Mouse (Mus musculus) intestine, postnatal 0 days (tissue): ENCODE data around the gene Cadps2. TPM values are rescaled to one million over a fixed set of nuclear protein-coding genes. Genes with fewer than 3 reads are reported as not detected.

Experiments
- ATAC-seq: fragments of 200-750 bp; cut with Nextera tagmentation; 2 replicates; pipeline ENCODE4 v1.8.0; 2017; ENCODE audit warnings: mild to moderate bottlenecking, moderate TSS enrichment, moderate library complexity
- H3K27ac ChIP-seq: fragments of 300-500 bp; sonication (generic); 2 replicates; pipeline ENCODE4 v1.5.1; 2014; ENCODE audit warnings: mild to moderate bottlenecking, low read depth, low read length, moderate library complexity
- H3K27me3 ChIP-seq: fragments of 300-500 bp; sonication (generic); replicated peaks from 2 replicates; pipeline ENCODE4 v1.6.1; 2014; ENCODE audit warnings: low read length, mixed read lengths; ENCODE audit not compliant: control insufficient read depth, insufficient read depth
- H3K36me3 ChIP-seq: fragments of 300-500 bp; sonication (generic); 2 replicates; pipeline ENCODE4 v1.6.1; 2014; ENCODE audit warnings: mild to moderate bottlenecking, moderate library complexity; ENCODE audit not compliant: control insufficient read depth, insufficient read depth
- H3K4me1 ChIP-seq: fragments of 300-500 bp; sonication (generic); replicated peaks from 2 replicates; pipeline ENCODE4 v1.6.1; 2014; ENCODE audit warnings: antibody characterized with exemption, low read length, mixed read lengths; ENCODE audit not compliant: control insufficient read depth, insufficient read depth
- H3K4me2 ChIP-seq: fragments of 300-500 bp; sonication (generic); replicated peaks from 2 replicates; pipeline ENCODE4 v1.6.1; 2014; ENCODE audit warnings: low read depth, mild to moderate bottlenecking, moderate library complexity
- H3K4me3 ChIP-seq: fragments of 300-500 bp; sonication (generic); 2 replicates; pipeline ENCODE4 v1.5.1; 2014; ENCODE audit warnings: low read depth, low read length
- H3K9ac ChIP-seq: fragments of 300-500 bp; sonication (generic); 2 replicates; pipeline ENCODE4 v1.6.1; 2014; ENCODE audit warnings: mild to moderate bottlenecking, low read depth, low read length
- H3K9me3 ChIP-seq: fragments of 300-500 bp; sonication (generic); 2 replicates; pipeline ENCODE4 v1.6.1; 2016; ENCODE audit warnings: mixed run types; ENCODE audit not compliant: control insufficient read depth
- CTCF ChIP-seq: sonication (generic); IDR thresholded peaks from 2 replicates; pipeline ENCODE4 v1.5.1; 2016; ENCODE audit warnings: low read depth, mild to moderate bottlenecking, control low read depth, antibody characterized with exemption, moderate library complexity
- WGBS: fragments of 180-500 bp; shearing (Covaris S2); extraction: QIAGEN DNeasy Blood & Tissue Kit; methylation state at CpG from one replicate; pipeline ENCODE4 v1.1.7; 2014; 5-methylcytosine and 5-hydroxymethylcytosine counted together
- polyA plus RNA-seq: library from polyadenylated mRNA; unstranded; fragments of >200 nt; fragmentation: Nextera tagmentation; extraction: Ambion mirVana; gene quantifications from 2 replicates; pipeline ENCODE4 v1.2.1, GENCODE M21; 2015

The Cadps2 gene
- polyA plus RNA-seq, 1 experiment from 2014 or later, result 1.3 TPM

DNA sequence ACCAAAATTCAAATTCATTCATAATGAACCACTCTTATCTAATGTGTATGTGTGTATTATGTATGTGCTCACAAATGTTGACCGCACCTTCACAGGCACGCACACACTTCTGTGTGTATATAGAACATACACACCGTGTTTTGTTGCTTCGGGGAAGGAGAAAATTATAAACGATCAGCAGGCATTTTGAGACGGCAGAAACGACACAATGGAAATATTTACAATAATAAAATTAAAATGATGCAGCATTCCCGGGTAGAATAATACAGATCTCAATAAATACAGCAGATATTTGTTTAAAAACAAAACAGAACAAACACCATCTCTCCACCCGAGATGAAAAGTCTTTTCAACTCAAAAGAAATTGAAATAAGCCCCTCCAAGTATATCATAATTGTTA, 594.1 kb downstream of the Cadps2 start:
- H3K4me2 ChIP-seq, result no peak overlapping the region
- H3K36me3 ChIP-seq, result no peaks in the 10 kb centered on the region
- no peak for ATAC-seq
- no peak for TF ChIP-seq CTCF
- no peak overlapping the region for H3K4me3 ChIP-seq
- WGBS, result 20% methylated on average over 9 of the region's 9 CpGs
- H3K9me3 ChIP-seq, result no peaks in the 10 kb centered on the region
- H3K4me1 ChIP-seq, result no peaks in the 10 kb centered on the region
- H3K9ac ChIP-seq, result no peak overlapping the region
- H3K27ac ChIP-seq, result no peak overlapping the region
- H3K27me3 ChIP-seq, result peaks cover 84% of the 10 kb centered on the region

DNA sequence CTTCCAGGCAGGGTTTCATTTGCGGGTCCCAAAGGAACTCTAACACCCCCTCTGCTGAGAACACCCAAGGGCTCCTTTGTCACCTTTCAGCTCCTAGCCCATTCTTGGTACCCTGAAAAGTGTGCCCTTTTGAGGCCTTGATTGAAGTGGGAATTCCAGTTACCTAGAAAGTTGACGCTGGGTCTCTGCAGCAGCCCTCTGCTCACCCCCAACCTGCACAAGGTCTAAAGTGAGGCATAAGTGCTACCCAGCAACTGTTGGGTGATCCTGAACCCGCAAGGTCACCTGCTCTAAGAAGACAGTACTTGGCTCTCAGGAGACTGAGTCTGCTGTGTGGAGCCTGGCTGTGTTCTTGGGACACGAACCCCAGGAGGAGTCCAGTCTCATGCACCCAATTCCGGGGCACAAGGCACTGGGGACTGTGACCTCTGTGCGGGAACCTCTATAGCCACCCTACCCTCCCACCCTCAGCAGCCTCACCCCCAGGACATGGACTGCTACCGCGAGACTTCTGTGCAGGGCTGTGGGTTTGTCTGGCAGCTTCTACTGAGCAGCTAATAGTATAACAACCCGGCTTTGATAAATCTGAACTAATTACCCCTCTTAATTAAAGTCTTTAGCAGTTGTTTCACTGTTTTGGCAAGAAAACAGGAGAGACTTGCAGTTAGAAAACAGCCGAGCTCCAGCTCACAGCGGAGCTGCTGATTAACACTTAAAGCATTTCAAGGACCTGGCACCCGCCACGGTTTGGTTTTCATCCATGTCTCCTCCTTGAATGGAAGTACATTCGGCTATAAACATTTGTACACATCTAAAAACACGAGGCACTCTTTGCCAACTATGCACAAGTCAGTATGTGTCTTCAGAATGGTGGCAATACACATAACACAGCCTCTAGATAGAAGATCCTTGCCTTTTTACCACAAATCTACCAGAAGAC, 595.1 kb downstream of the Cadps2 start:
- no peak for ATAC-seq
- WGBS, result 2% methylated on average over 15 of the region's 15 CpGs
- Histone ChIP-seq H3K4me2 (no peak overlapping the region), H3K4me1 (no peaks in the 10 kb centered on the region), H3K9me3 (no peaks in the 10 kb centered on the region), H3K27me3 (peaks cover 73% of the 10 kb centered on the region), H3K27ac (no peak overlapping the region), H3K36me3 (no peaks in the 10 kb centered on the region), H3K9ac (no peak overlapping the region), H3K4me3 (no peak overlapping the region)
- no peak for TF ChIP-seq CTCF

Other genes starting within 250 kb of the Cadps2 start
- not detected in 2 replicates for gene Rnf133, start 189.1 kb downstream of the Cadps2 start, polyA plus RNA-seq
- 0.09 and 0.12 TPM in 2 replicates for gene Rnf148, start 184.3 kb downstream of the Cadps2 start, polyA plus RNA-seq
- not detected in 2 replicates for gene Tas2r118, start 130.6 kb upstream of the Cadps2 start, polyA plus RNA-seq